Mouse (Mus musculus): ENCODE results near the gene Ugt1a6b. TPM values are rescaled to one million over a fixed set of nuclear protein-coding genes. Genes with fewer than 3 reads are reported as not detected.

Gene Ugt1a6b
- total RNA-seq, 2 experiments from 2014 or later: 0.54 TPM; not detected in 1

DNA sequence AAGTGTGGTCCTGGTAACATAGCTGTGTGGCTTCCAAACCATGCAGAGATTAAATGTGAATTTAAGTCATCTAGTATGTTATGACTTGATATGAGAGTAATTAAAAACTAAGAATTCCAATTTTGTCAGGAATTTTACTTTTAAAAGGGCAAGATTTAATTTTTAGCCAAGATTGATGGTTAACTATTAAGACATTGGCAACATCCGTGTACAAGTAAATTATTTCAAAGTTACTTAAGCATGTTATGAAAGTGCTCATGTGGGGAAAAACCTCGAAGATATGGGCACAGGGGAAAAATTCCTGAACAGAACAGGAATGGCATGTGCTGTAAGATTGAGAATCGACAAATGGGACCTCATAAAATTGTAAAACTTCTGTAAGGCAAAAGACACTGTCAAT is 94.4 kb downstream of the Ugt1a6b start:
- Histone ChIP-seq H3K4me3 (no peak overlapping the region), H3K27ac (no peak overlapping the region)
- DNase-seq (ENCODE audit: low spot score in 2 of 2): no peak
- TF ChIP-seq CTCF (conservative IDR thresholded peaks at IDR 0.05): no peak

DNA sequence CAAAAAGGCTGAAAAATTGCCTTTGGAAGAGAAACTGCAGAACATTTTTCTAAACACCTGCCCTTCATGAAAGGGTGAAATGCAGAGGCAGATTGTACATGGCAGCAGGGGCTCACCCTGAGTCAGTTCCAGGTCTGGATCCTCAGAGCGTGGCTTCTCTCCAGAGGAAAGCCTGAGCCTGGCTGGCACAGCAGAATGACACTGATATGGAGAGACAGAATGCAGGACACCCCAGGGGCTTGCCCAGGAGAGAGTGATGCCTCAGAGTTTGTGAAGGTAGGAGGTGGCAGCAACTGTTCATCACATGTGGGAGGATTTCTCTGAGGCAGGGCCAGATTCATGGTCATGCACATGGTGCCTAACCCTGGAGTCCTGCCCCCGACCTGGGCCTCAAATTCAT is 96.9 kb downstream of the Ugt1a6b start:
- TF ChIP-seq CTCF (conservative IDR thresholded peaks at IDR 0.05): no peak
- DNase-seq (ENCODE audit: low spot score in 2 of 2): no peak
- no peak overlapping the region for H3K27ac ChIP-seq
- H3K4me3 ChIP-seq: no peak overlapping the region

DNA sequence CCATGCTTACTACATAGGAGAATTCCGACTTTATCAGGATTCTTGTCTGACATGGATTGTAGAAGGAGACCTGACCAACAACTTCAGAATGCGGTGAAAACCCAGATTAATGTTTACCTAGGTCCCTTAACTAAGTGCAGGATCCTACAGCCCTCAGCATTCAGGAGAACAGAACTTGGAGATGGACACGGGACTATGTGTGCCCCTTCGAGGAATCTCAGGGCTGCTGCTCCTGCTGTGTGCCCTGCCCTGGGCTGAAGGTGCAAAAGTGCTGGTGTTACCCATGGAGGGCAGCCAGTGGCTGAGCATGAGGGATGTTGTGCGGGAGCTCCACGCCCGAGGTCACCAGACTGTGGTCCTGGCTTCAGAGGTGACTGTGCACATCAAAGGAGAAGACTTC is 97.4 kb downstream of the Ugt1a6b start, which contains the start of gene Ugt1a2:
Gene Ugt1a2 (plus strand): TSS at position 146 of the 400 bp plus-strand sequence.
- no peak for TF ChIP-seq CTCF (conservative IDR thresholded peaks at IDR 0.05)
- no peak for DNase-seq (ENCODE audit: low spot score in 2 of 2)
- no peak within 1 kb of the TSS for H3K4me3 ChIP-seq
- no peak within 1 kb of the TSS for H3K27ac ChIP-seq

DNA sequence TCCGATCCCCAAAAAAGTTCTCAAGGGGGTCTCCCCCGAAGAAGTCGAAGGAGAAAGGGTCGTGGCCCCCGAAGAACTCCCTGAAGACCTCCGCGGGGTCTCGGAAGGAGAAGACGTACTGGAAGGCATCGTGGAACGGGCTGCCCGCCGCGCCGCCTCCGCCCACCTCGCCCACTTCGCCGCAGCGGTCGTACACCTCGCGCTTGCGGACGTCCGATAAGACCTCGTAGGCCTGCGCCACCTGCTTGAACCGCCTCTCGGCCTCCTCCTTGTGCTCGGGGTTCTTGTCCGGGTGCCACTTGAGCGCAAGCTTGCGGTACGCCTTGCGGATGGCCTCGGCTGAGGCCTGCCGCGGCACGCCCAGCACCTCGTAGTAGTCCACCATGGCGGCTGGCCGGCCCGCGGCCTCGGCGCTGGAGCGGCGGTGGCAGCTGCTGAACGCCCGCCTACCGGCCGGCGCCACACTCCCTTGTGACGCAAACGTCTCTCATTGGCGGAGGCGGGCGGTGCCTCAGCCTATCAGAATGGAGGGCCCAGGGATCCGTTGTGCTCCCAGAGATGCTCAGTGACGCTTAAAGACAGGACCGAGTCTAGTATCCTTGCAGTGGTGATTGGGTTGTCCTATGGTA is 102.4 kb downstream of the Ugt1a6b start, which contains the start of gene Dnajb3:
Gene Dnajb3 (minus strand): TSS at position 489 of the 629 bp plus-strand sequence.
- H3K4me3 ChIP-seq: peak within 1 kb of the TSS; percentile 74
- TF ChIP-seq CTCF (conservative IDR thresholded peaks at IDR 0.05): peak; percentile 44

DNA sequence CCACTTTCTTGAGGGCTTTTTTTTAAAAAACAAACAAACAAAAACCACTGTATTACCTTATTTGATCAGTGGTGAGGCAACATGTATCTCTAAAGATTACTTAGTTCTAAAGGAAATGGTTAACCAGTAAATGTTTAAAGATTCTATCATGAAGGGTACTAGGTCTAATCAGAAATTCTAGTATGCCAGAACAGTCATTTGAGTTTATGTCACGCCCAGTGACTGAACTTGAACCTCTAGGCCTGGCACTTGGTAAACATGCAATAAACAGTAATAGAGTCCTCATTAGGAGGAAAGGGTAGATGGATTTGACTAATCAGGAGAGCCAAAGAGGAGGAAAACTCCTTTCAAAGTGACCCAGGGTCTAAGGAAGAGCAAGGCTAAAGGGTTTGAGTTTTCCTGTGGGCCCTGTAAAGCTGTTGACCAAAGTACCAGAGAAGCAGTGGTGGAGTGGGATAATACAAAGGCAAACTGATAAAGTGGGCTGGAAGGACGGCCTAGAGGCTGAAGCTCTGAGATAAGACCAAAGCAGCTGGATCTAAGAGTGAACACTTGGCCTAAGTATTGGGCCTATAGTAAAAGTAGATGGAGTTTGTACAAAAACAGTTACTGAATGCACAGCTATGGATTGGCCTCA is 103.9 kb downstream of the Ugt1a6b start:
- Histone ChIP-seq H3K4me3 (no peak overlapping the region), H3K27ac (no peak overlapping the region)
- no peak for TF ChIP-seq CTCF (conservative IDR thresholded peaks at IDR 0.05)
- no peak for DNase-seq (ENCODE audit: low spot score in 2 of 2)

More for the DNA sequence above, 102.4 kb downstream of the Ugt1a6b start, which contains the start of gene Dnajb3:
- peak within 1 kb of the TSS; percentile 85 for H3K27ac ChIP-seq
- peak; percentile 80 to 84 for DNase-seq (ENCODE audit: low spot score in 2 of 2)

DNA sequence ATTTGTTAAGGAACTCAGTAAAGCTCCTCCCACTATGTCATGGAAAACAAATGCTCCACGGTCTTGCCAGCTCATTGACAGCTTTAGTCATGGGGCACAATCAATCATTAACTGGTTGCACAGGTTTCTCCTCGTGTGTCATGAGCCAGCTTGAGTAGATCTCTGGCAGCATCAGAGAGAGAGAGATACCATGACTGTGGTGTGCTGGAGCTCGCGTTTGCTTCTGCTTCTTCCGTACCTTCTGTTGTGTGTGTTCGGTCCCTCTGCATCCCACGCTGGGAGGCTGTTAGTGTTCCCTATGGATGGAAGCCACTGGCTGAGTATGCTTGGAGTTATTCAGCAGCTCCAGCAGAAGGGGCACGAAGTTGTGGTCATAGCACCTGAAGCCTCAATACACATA is 108.8 kb downstream of the Ugt1a6b start, which contains the start of gene Ugt1a1:
Gene Ugt1a1 (plus strand): TSS at position 148 of the 400 bp plus-strand sequence.
- no peak for DNase-seq (ENCODE audit: low spot score in 2 of 2)
- no peak within 1 kb of the TSS for H3K4me3 ChIP-seq
- TF ChIP-seq CTCF (conservative IDR thresholded peaks at IDR 0.05): no peak
- H3K27ac ChIP-seq: no peak within 1 kb of the TSS

DNA sequence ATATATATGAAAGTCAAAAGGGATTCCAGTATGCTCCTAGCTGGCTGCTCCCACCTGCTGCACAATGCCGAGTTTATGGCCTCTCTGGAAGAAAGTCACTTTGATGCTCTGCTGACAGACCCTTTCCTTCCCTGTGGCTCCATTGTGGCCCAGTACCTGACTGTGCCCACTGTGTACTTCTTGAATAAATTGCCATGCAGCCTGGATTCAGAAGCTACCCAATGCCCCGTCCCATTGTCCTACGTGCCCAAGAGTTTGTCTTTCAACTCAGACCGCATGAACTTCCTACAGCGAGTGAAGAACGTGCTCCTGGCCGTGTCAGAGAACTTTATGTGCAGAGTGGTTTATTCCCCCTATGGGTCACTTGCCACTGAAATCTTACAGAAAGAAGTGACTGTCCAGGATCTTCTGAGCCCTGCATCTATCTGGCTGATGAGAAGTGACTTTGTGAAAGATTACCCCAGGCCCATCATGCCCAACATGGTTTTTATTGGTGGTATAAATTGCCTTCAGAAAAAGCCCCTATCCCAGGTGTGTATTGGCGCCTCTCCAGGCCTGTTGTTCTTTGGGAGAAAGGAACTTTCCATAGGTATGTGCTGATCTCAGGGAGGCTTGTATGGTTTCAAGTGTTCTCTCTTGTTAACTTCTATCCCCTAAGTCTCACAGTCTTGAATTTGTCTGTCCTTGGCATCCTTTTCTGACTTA is 109.4 kb downstream of the Ugt1a6b start:
- DNase-seq (ENCODE audit: low spot score in 2 of 2): no peak
- H3K4me3 ChIP-seq: no peak overlapping the region
- TF ChIP-seq CTCF (conservative IDR thresholded peaks at IDR 0.05): no peak
- H3K27ac ChIP-seq: no peak overlapping the region

DNA sequence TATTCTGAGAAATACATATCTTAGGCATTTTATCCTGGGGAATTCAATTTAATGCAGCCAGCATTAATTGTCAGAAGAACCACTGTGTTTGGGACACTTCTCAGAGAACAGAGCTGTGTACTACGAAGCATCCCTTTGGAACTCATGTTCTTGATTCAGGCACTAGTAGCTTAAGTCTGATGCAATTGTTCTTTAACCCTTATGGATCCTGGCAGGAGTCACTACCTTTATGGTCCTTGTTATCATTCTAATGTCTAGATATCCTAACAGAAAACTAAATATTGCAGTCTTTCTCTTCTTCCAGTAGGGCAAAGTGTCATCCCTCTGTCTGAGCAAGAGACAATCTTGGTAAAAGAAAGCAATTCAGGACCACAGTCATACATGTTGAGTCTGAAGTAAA is 110.0 kb downstream of the Ugt1a6b start:
- TF ChIP-seq CTCF (conservative IDR thresholded peaks at IDR 0.05): no peak
- no peak overlapping the region for H3K4me3 ChIP-seq
- H3K27ac ChIP-seq: no peak overlapping the region
- no peak for DNase-seq (ENCODE audit: low spot score in 2 of 2)

DNA sequence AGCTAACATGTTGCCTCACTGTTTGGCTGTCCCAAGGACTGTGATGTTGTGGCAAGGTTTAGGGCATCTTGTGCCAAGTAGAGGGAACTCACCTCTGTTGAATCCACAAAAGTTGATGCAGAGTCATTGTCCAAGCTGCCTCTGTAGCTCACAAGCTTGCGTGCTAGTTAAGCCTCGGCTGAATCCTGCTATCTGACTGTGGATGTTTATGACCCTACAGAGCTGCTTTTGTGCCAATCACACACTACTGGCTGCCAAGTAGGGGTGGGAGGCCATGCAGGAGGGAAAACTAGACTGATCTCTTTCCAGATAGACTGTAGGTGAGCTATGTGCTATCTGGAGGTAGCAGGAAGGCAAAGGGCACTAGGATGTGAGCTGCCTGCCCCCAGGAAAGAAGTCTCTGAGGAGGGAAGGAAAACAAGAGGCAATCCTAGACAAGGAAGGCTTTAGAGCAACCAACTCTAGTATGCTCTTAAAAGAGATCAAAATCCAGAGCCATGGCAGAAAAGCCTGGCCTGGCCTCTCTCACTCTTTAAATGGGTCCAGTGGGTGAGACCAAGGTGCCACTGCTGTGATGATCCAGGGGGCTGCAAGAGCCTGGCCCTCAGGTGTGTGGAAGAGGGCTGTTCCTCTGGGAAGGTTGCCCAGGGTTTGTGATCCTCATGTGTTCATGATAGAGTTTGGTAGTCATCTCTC is 110.9 kb downstream of the Ugt1a6b start:
- Histone ChIP-seq H3K27ac (no peak overlapping the region), H3K4me3 (no peak overlapping the region)
- DNase-seq (ENCODE audit: low spot score in 2 of 2): no peak
- no peak for TF ChIP-seq CTCF (conservative IDR thresholded peaks at IDR 0.05)

DNA sequence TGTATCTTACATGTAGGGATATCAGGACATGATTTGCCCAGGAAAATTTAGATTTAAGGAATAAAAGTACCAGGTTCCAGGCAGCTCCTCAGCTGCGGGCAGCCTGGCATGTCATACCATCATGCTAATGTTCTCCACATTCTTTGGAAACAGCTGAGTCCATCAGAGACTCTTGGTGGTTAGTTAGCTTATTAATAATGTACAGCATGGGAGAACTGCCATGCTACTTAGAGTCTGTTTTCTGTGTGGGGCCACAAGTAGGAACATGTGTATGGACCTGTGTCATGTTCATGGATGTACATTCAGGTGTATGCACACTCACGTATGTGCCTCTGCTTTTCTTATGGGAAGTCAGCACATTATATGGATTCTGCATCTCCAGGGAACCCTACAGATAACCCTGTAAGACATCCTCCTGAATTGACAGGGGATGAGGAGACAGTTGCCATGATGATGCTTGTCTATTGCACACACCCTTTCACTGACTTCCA is 111.5 kb downstream of the Ugt1a6b start:
- no peak overlapping the region for H3K4me3 ChIP-seq
- no peak for DNase-seq (ENCODE audit: low spot score in 2 of 2)
- H3K27ac ChIP-seq: no peak overlapping the region
- no peak for TF ChIP-seq CTCF (conservative IDR thresholded peaks at IDR 0.05)

DNA sequence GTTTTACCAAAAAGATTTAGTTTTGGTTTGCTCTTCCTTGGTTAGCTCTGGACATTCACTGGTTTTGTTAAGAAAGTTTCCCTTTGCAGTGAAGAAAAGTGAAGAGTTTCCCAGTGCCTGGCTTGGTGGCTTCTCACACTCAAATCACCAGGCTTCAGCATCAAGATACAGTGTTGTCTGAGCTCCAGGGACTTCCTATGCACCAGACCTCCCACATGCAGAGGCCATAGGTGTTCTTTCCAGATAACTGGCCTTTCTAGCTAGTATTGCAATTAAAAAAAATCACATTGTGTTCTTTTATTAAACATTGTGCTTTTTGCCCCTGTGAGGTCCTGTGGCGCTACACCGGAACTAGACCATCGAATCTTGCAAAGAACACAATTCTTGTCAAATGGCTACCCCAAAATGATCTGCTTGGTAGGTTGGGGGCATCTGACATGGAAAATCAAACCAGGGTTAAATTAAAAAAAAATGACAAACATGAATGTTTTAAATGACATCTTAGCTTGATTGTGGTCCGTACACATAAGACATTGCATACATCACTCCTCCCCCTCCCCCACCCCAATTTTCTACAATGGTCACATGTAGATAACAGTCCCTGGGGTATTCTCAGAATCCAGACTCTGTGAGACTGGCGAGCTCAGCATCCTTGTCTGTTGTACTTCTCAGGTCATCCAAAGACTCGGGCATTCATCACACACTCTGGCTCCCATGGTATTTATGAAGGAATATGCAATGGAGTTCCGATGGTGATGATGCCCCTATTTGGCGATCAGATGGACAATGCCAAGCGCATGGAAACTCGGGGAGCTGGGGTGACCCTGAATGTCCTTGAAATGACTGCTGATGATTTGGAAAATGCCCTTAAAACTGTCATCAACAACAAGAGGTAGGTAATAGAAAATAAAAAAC is 112.7 kb downstream of the Ugt1a6b start:
- TF ChIP-seq CTCF (conservative IDR thresholded peaks at IDR 0.05): no peak
- DNase-seq (ENCODE audit: low spot score in 2 of 2): no peak
- Histone ChIP-seq H3K4me3 (no peak overlapping the region), H3K27ac (no peak overlapping the region)

DNA sequence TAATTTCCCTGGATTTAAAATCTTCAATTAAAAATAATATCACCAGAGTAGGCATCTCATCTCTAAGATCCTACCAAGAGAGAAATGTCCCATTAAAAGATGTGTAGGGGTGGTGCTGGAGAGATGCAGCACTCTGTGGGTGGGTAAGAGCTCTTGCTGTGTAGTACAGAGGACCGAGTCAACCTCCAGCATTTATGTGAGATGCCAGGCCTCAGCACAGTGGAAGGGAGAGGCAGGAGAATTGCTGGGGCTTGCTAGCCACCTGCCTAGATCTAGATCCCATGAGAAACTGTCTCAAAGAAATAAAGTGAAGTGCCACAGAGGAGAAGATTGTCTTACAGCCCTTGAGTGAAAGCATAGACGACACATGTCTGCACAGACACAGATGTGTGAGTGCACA is 113.5 kb downstream of the Ugt1a6b start:
- TF ChIP-seq CTCF (conservative IDR thresholded peaks at IDR 0.05): no peak
- no peak for DNase-seq (ENCODE audit: low spot score in 2 of 2)
- Histone ChIP-seq H3K4me3 (no peak overlapping the region), H3K27ac (no peak overlapping the region)

All from layer of hippocampus, adult 2 months (tissue).